Mouse (Mus musculus) liver, postnatal 0 days (tissue): ENCODE results near the gene Fam117a.

Experiments
- CTCF ChIP-seq: sonication (generic); IDR thresholded peaks from 2 replicates; pipeline ENCODE4 v1.5.1; 2016; ENCODE audit warnings: antibody characterized with exemption, low read depth
- EP300 ChIP-seq: IDR thresholded peaks from 2 replicates; pipeline ENCODE4 v1.6.1; 2016; ENCODE audit warnings: antibody characterized with exemption, low read depth, mild to moderate bottlenecking

DNA sequence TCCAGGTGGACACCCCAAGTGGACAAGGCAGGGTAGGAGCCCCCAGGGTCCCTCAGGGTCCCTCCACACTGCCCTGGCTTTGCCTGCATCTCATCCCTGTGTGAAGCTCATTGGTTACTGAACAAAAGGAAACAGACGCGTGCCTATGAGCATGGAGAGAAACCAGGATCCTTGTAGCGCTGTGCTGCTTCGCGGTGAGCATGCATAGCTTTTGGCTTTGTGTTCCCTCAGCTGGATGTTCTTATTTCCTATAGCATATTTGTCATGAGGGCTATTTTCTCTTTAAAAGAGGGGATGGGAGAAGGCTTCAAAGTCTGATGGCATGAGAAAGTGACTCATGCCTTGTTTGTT lies 18.8 kb downstream of the Fam117a start:
- TF ChIP-seq CTCF (no peak), EP300 (no peak)
